Mouse (Mus musculus) megakaryocyte progenitor cell, adult 5-6 weeks (primary cell): ENCODE results near the gene Psmc3. TPM values are rescaled to one million over a fixed set of nuclear protein-coding genes. Genes with fewer than 3 reads are reported as not detected.

Experiments
- ATAC-seq: replicated peaks from 2 replicates; pipeline ENCODE4 v1.8.0; 2016; ENCODE audit warnings: mild to moderate bottlenecking, moderate TSS enrichment, inconsistent platforms; ENCODE audit not compliant: poor library complexity
- total RNA-seq, 2 experiments: library from RNA; stranded (forward) in 1 of 2; stranded (reverse) in 1 of 2; fragments of 157-497, 149-512 nt in 1 of 2; fragments of 200-1000 nt in 1 of 2; gene quantifications; 2 replicates each; pipeline versions ENCODE4 v1.2.3 to v1.2.4; 2015 to 2017

Psmc3 gene
- total RNA-seq, 2 experiments from 2014 or later, result 103 to 320 TPM

- ATAC-seq, result peak; percentile 24; the same call in 1 of the 2 replicates
These were observed 1.1 kb upstream of the Psmc3 start for GRCm38 (mm10) chr2:91052752-91053151.

GRCm38 (mm10) chr2:91053181-91053933, 452 bp upstream of the Psmc3 start:
- ATAC-seq, result no peak

GRCm38 (mm10) chr2:91058435-91058834, 4.6 kb downstream of the Psmc3 start:
- no peak for ATAC-seq

GRCm38 (mm10) chr2:91059376-91059775, 5.6 kb downstream of the Psmc3 start:
- no peak for ATAC-seq

- ATAC-seq, result peak; percentile 70
These were observed 6.9 kb downstream of the Psmc3 start for GRCm38 (mm10) chr2:91060544-91061355.

GRCm38 (mm10) chr2:91061849-91062481, 8.2 kb downstream of the Psmc3 start:
- no peak for ATAC-seq

GRCm38 (mm10) chr2:91062779-91063606, 9.2 kb downstream of the Psmc3 start:
- ATAC-seq, result no peak

GRCm38 (mm10) chr2:91064211-91064610, 10.4 kb downstream of the Psmc3 start:
- ATAC-seq, result no peak

GRCm38 (mm10) chr2:91065544-91065943, 11.7 kb downstream of the Psmc3 start:
- ATAC-seq, result peak; percentile 40

- no peak for ATAC-seq
These were observed 12.6 kb downstream of the Psmc3 start for GRCm38 (mm10) chr2:91066455-91066854.

- ATAC-seq, result no peak
These were observed 14.5 kb downstream of the Psmc3 start for GRCm38 (mm10) chr2:91068162-91068871.

- no peak for ATAC-seq
These were observed 15.0 kb downstream of the Psmc3 start for GRCm38 (mm10) chr2:91068872-91069165.

GRCm38 (mm10) chr2:91069306-91070000, 15.6 kb downstream of the Psmc3 start:
- ATAC-seq, result no peak

- peak; percentile 89 for ATAC-seq
These were observed 16.4 kb downstream of the Psmc3 start, which contains the start of gene Slc39a13 for GRCm38 (mm10) chr2:91070076-91070800. Gene Slc39a13 (minus strand): TSS chr2:91070417.

GRCm38 (mm10) chr2:91071059-91071458, 17.2 kb downstream of the Psmc3 start:
- ATAC-seq, result no peak

- ATAC-seq, result no peak
These were observed 18.3 kb downstream of the Psmc3 start for GRCm38 (mm10) chr2:91072092-91072491.

GRCm38 (mm10) chr2:91077957-91078313, 24.1 kb downstream of the Psmc3 start:
- ATAC-seq, result no peak

GRCm38 (mm10) chr2:91078314-91079025, 24.7 kb downstream of the Psmc3 start:
- ATAC-seq, result peak; percentile 23
